22 mouse cellular contexts compared by ENCODE assay signal in the genomic region with DNA sequence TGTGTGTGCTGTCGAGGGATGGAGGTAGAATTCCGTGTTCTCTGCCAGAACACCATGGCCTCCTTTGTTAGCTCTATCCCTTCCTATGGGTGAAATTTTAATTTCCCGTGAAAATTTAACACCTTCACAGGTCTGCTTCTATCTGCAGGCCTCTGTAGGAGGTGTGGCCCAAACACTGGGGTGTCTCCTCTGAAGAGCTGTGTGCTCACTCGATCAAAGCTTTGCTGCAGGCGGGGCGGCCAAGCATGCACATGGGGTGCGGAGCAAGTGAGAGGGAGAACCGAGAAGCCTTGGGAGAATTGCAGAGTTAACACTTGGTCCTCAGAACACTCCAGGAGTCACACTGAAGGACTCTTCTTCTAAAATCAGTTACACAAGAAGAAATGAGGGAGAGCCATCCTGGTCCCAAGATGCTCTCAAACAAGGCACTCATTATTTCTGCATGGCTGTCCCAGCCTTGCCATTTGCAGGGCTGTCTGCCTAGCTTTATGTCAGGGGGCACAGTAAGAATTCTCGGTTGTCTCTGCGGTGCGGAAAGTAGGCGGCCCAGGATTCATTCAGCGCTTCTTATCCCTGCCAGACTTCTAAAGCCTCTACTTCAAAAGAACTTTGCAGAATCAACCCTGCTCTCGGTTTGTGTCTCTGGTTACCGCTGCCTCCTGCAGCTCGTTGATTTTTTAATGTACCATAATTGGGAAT. TPM values are rescaled to one million over a fixed set of nuclear protein-coding genes. Genes with fewer than 3 reads are reported as not detected.
A peak's percentile ranks its signal among the peaks of the same experiment; 100 is the strongest.
DNase-seq lines count a peak whose midpoint lies in the region; ATAC-seq lines count a peak whose summit lies in the region.
"Had no signal": no experiment of that assay in that cellular context is flagged by ENCODE, and none has a peak within 500 bp of the region (broad histone marks: within the 10 kb centered on the region; RNA-seq: fewer than 3 reads in every experiment).

No protein-coding gene starts in this region.

- no peak overlapping the region; the same call in 1 of the 2 replicates for H3K9ac ChIP-seq in limb, embryonic 12.5 days (replicated peaks)
- H3K9ac ChIP-seq: embryonic facial prominence, embryonic 13.5 days; heart, embryonic 13.5 days; limb, embryonic 13.5 days; neural tube, embryonic 12.5 days had no signal

- no peak overlapping the region for H3K4me3 ChIP-seq in hindbrain, embryonic 10.5 days
- no peak overlapping the region for H3K4me3 ChIP-seq in limb, embryonic 12.5 days (replicated peaks)
- H3K4me3 ChIP-seq: embryonic facial prominence, embryonic 13.5 days; heart, embryonic 13.5 days; limb, embryonic 13.5 days; neural tube, embryonic 12.5 days had no signal

- peak overlapping the region; percentile 67 for H3K27ac ChIP-seq in hindbrain, embryonic 10.5 days
- H3K27ac ChIP-seq in limb, embryonic 12.5 days, result peak overlapping the region; percentile 37; the same call in 1 of the 2 replicates
- H3K27ac ChIP-seq: embryonic facial prominence, embryonic 13.5 days; heart, embryonic 13.5 days; limb, embryonic 13.5 days; neural tube, embryonic 12.5 days; stomach, postnatal 0 days had no signal

- H3K4me2 ChIP-seq in limb, embryonic 12.5 days, result no peak overlapping the region
- H3K4me2 ChIP-seq: embryonic facial prominence, embryonic 13.5 days; heart, embryonic 13.5 days; limb, embryonic 13.5 days; neural tube, embryonic 12.5 days had no signal

- ATAC-seq in frontal cortex, adult (ENCODE audit: low TSS enrichment), result peak; percentile 95
- no peak for ATAC-seq in limb, embryonic 12.5 days (ENCODE audit: insufficient number of reproducible peaks, insufficient read depth, low FRiP score, low TSS enrichment, low read depth)

- 18% methylated on average over 16 of the region's 16 CpGs for WGBS in hindbrain, embryonic 10.5 days
- WGBS in limb, embryonic 12.5 days, result 16% methylated on average over 16 of the region's 16 CpGs

- no peak for DNase-seq in frontal cortex, postnatal 10 days (ENCODE audit: low spot score in 2 of 2)
- DNase-seq in hindbrain, embryonic 10.5 days (ENCODE audit: low spot score), result no peak
- DNase-seq in retina, embryonic 14.5 days (ENCODE audit: low spot score), result peak; percentile 67
- no peak for DNase-seq in adrenal gland, postnatal 14 days
- no peak for DNase-seq in lung, postnatal 10 days
- DNase-seq in adrenal gland, postnatal 4 days (ENCODE audit: low spot score in 2 of 2), result no peak
- DNase-seq: adrenal gland, postnatal 36 days; cerebellum, postnatal 36 days; gastrocnemius, postnatal 36 days; kidney, adult 18-20 months; spleen, adult 18-20 months; thymus, postnatal 4 days had no signal

- H3K4me1 ChIP-seq in hindbrain, embryonic 10.5 days (replicated peaks), result peaks cover 14% of the 10 kb centered on the region
- H3K4me1 ChIP-seq in limb, embryonic 12.5 days (replicated peaks), result peaks cover 39% of the 10 kb centered on the region
- H3K4me1 ChIP-seq: heart, embryonic 13.5 days had no signal

- H3K9me3 ChIP-seq in hindbrain, embryonic 10.5 days, result no peaks in the 10 kb centered on the region
- H3K9me3 ChIP-seq in limb, embryonic 12.5 days, result no peaks in the 10 kb centered on the region
- H3K9me3 ChIP-seq: embryonic facial prominence, embryonic 13.5 days; heart, embryonic 13.5 days; limb, embryonic 13.5 days; neural tube, embryonic 12.5 days had no signal

- H3K27me3 ChIP-seq in hindbrain, embryonic 10.5 days (ENCODE audit: insufficient read depth, poor library complexity, severe bottlenecking), result no peaks in the 10 kb centered on the region
- H3K27me3 ChIP-seq in limb, embryonic 12.5 days, result peaks cover 14% of the 10 kb centered on the region; the same call in 1 of the 2 replicates
- H3K27me3 ChIP-seq: heart, embryonic 13.5 days; neural tube, embryonic 12.5 days had no signal

- peaks cover 44% of the 10 kb centered on the region for H3K36me3 ChIP-seq in hindbrain, embryonic 10.5 days
- H3K36me3 ChIP-seq in limb, embryonic 12.5 days, result peaks cover 48% of the 10 kb centered on the region

RNA-seq across cellular contexts. Expression of gene Kncn, which starts 14.5 kb away (rescaled TPM):
- not detected in 2 replicates for polyA plus RNA-seq in hindbrain, embryonic 10.5 days (2016; fragmentation: Nextera tagmentation; extraction: Ambion mirVana)
- not detected in 2 replicates for polyA plus RNA-seq in limb, embryonic 12.5 days (2016; fragmentation: Nextera tagmentation; extraction: Ambion mirVana)
- not detected in 2 replicates for total RNA-seq in adrenal gland, postnatal 14 days (2021)
- not detected for total RNA-seq in adrenal gland, postnatal 4 days (2021)
- total RNA-seq: adrenal gland, postnatal 36 days; gastrocnemius, postnatal 36 days; hematopoietic stem cell, adult 5-6 weeks had no signal
- polyA plus RNA-seq: embryonic facial prominence, embryonic 13.5 days; heart, embryonic 13.5 days; large intestine, adult 2 months; limb, embryonic 13.5 days; liver, embryonic 16.5 days; neural tube, embryonic 12.5 days; stomach, postnatal 0 days had no signal

RNA-seq across cellular contexts. Expression of gene 6430628N08Rik, which starts 20.8 kb away (rescaled TPM):
- polyA plus RNA-seq in hindbrain, embryonic 10.5 days (2016; fragmentation: Nextera tagmentation; extraction: Ambion mirVana), result 0.10 TPM in 1 of 2 replicates, not detected in the other
- 0.13 and 0.38 TPM in 2 replicates for polyA plus RNA-seq in limb, embryonic 12.5 days (2016; fragmentation: Nextera tagmentation; extraction: Ambion mirVana)
- not detected in 2 replicates for total RNA-seq in adrenal gland, postnatal 14 days (2021)
- total RNA-seq in adrenal gland, postnatal 4 days (2021), result not detected
- total RNA-seq: adrenal gland, postnatal 36 days; gastrocnemius, postnatal 36 days; hematopoietic stem cell, adult 5-6 weeks had no signal
- polyA plus RNA-seq: embryonic facial prominence, embryonic 13.5 days; heart, embryonic 13.5 days; large intestine, adult 2 months; limb, embryonic 13.5 days; liver, embryonic 16.5 days; neural tube, embryonic 12.5 days; stomach, postnatal 0 days had no signal

RNA-seq across cellular contexts. Expression of gene Mknk1, which starts 30.7 kb away (rescaled TPM):
- 26.0 and 30.7 TPM in 2 replicates for polyA plus RNA-seq in hindbrain, embryonic 10.5 days (2016; fragmentation: Nextera tagmentation; extraction: Ambion mirVana)
- polyA plus RNA-seq in limb, embryonic 12.5 days (2016; fragmentation: Nextera tagmentation; extraction: Ambion mirVana), result 33.6 and 38.0 TPM in 2 replicates
- total RNA-seq in adrenal gland, postnatal 14 days (2021), result 29.3 and 42.4 TPM in 2 replicates
- 10 to 100 TPM; 52.7 to 59.0 TPM for total RNA-seq in adrenal gland, postnatal 4 days (2021)

RNA-seq across cellular contexts. Expression of gene Mob3c, which starts 41.8 kb away (rescaled TPM):
- polyA plus RNA-seq in hindbrain, embryonic 10.5 days (2016; fragmentation: Nextera tagmentation; extraction: Ambion mirVana), result 3.8 and 6.2 TPM in 2 replicates
- 8.4 and 8.8 TPM in 2 replicates for polyA plus RNA-seq in limb, embryonic 12.5 days (2016; fragmentation: Nextera tagmentation; extraction: Ambion mirVana)
- 10.2 and 12.4 TPM in 2 replicates for total RNA-seq in adrenal gland, postnatal 14 days (2021)
- total RNA-seq in adrenal gland, postnatal 4 days (2021), result 10 to 100 TPM; 17.5 to 20.4 TPM
